Mouse (Mus musculus) stomach, embryonic 15.5 days (tissue): ENCODE results near the gene Cradd. TPM values are rescaled to one million over a fixed set of nuclear protein-coding genes. Genes with fewer than 3 reads are reported as not detected.

Experiments
- ATAC-seq: fragments of 200-750 bp; cut with Nextera tagmentation; 2 replicates; pipeline ENCODE4 v1.8.0; 2017; ENCODE audit warnings: low read depth, moderate number of reproducible peaks, moderate TSS enrichment; ENCODE audit not compliant: insufficient read depth, low FRiP score
- H3K27ac ChIP-seq: fragments of 300-500 bp; sonication (generic); 2 replicates; pipeline ENCODE4 v1.5.1; 2015; ENCODE audit warnings: mild to moderate bottlenecking, inconsistent platforms
- H3K27me3 ChIP-seq: fragments of 300-500 bp; sonication (generic); replicated peaks from 2 replicates; pipeline ENCODE4 v1.6.1; 2015; ENCODE audit warnings: inconsistent platforms
- H3K36me3 ChIP-seq: fragments of 300-500 bp; sonication (generic); 2 replicates; pipeline ENCODE4 v1.6.1; 2015; ENCODE audit warnings: inconsistent platforms
- H3K4me1 ChIP-seq: fragments of 300-500 bp; sonication (generic); 2 replicates; pipeline ENCODE4 v1.6.1; 2015; ENCODE audit warnings: inconsistent platforms
- H3K4me2 ChIP-seq: fragments of 300-500 bp; sonication (generic); 2 replicates; pipeline ENCODE4 v1.6.1; 2015; ENCODE audit warnings: mild to moderate bottlenecking, inconsistent platforms
- H3K4me3 ChIP-seq: fragments of 300-500 bp; sonication (generic); replicated peaks from 2 replicates; pipeline ENCODE4 v1.5.1; 2015; ENCODE audit warnings: inconsistent platforms
- H3K9ac ChIP-seq: fragments of 300-500 bp; sonication (generic); 2 replicates; pipeline ENCODE4 v1.6.1; 2015; ENCODE audit warnings: inconsistent platforms
- H3K9me3 ChIP-seq: fragments of 300-500 bp; sonication (generic); 2 replicates; pipeline ENCODE4 v1.6.1; 2016; ENCODE audit warnings: inconsistent platforms
- WGBS: fragments of 180-500 bp; shearing (Covaris S2); methylation state at CpG from one replicate; pipeline ENCODE4 v1.1.7; 2015; 5-methylcytosine and 5-hydroxymethylcytosine counted together
- polyA plus RNA-seq: library from polyadenylated mRNA; unstranded; fragments of >200 nt; fragmentation: Nextera tagmentation; extraction: Ambion mirVana; gene quantifications from 2 replicates; pipeline ENCODE4 v1.2.1, GENCODE M21; 2015

Cradd gene
- polyA plus RNA-seq, 1 experiment from 2014 or later, result 11.4 TPM

- H3K4me2 ChIP-seq, result no peak overlapping the region
- no peak overlapping the region for H3K27ac ChIP-seq
- H3K4me3 ChIP-seq, result no peak overlapping the region
- no peaks in the 10 kb centered on the region for H3K27me3 ChIP-seq
- H3K36me3 ChIP-seq, result no peaks in the 10 kb centered on the region
- ATAC-seq, result no peak
- H3K4me1 ChIP-seq, result 0 out of 2 replicates have a peak, but pooled peaks cover 2% of the 10 kb centered on the region
- H3K9ac ChIP-seq, result no peak overlapping the region
- WGBS, result 27% methylated on average over 6 of the region's 6 CpGs
- no peaks in the 10 kb centered on the region for H3K9me3 ChIP-seq
Observed at GRCm38 (mm10) chr10:95355678-95356268, 31.8 kb upstream of the Cradd start.

GRCm38 (mm10) chr10:95354673-95355072, 30.7 kb upstream of the Cradd start:
- H3K4me2 ChIP-seq, result no peak overlapping the region
- no peaks in the 10 kb centered on the region for H3K27me3 ChIP-seq
- H3K4me1 ChIP-seq, result 0 out of 2 replicates have a peak, but pooled peaks cover 2% of the 10 kb centered on the region
- H3K27ac ChIP-seq, result no peak overlapping the region
- H3K4me3 ChIP-seq, result no peak overlapping the region
- no peak overlapping the region for H3K9ac ChIP-seq
- ATAC-seq, result no peak
- H3K9me3 ChIP-seq, result no peaks in the 10 kb centered on the region
- H3K36me3 ChIP-seq, result no peaks in the 10 kb centered on the region

- Histone ChIP-seq H3K36me3 (no peaks in the 10 kb centered on the region), H3K27ac (no peak overlapping the region), H3K9me3 (no peaks in the 10 kb centered on the region), H3K27me3 (no peaks in the 10 kb centered on the region), H3K4me1 (0 out of 2 replicates have a peak, but pooled peaks cover 2% of the 10 kb centered on the region), H3K4me3 (no peak overlapping the region), H3K9ac (no peak overlapping the region), H3K4me2 (no peak overlapping the region)
- 85% methylated on average over 6 of the region's 6 CpGs for WGBS
- ATAC-seq, result no peak
Observed at GRCm38 (mm10) chr10:95354047-95354446, 30.1 kb upstream of the Cradd start.

GRCm38 (mm10) chr10:95348457-95348856, 24.5 kb upstream of the Cradd start:
- Histone ChIP-seq H3K36me3 (no peaks in the 10 kb centered on the region), H3K4me3 (no peak overlapping the region), H3K27me3 (no peaks in the 10 kb centered on the region), H3K4me2 (no peak overlapping the region), H3K27ac (no peak overlapping the region), H3K9me3 (no peaks in the 10 kb centered on the region), H3K9ac (no peak overlapping the region), H3K4me1 (no peaks in the 10 kb centered on the region)
- WGBS, result 68% methylated on average over 3 of the region's 3 CpGs
- no peak for ATAC-seq

- no peak for ATAC-seq
- Histone ChIP-seq H3K4me2 (no peak overlapping the region), H3K36me3 (no peaks in the 10 kb centered on the region), H3K27ac (no peak overlapping the region), H3K4me1 (no peaks in the 10 kb centered on the region), H3K27me3 (no peaks in the 10 kb centered on the region), H3K9me3 (no peaks in the 10 kb centered on the region), H3K9ac (no peak overlapping the region), H3K4me3 (no peak overlapping the region)
- 67% methylated on average over 3 of the region's 3 CpGs for WGBS
Observed at GRCm38 (mm10) chr10:95347776-95348175, 23.8 kb upstream of the Cradd start.

- Histone ChIP-seq H3K4me1 (no peaks in the 10 kb centered on the region), H3K4me3 (no peak overlapping the region), H3K36me3 (no peaks in the 10 kb centered on the region), H3K9ac (no peak overlapping the region), H3K27ac (no peak overlapping the region), H3K27me3 (no peaks in the 10 kb centered on the region), H3K4me2 (no peak overlapping the region), H3K9me3 (no peaks in the 10 kb centered on the region)
- ATAC-seq, result no peak
- 85% methylated on average over 10 of the region's 10 CpGs for WGBS
Observed at GRCm38 (mm10) chr10:95342833-95343590, 19.1 kb upstream of the Cradd start.

- Histone ChIP-seq H3K9ac (no peak overlapping the region), H3K9me3 (no peaks in the 10 kb centered on the region), H3K27me3 (no peaks in the 10 kb centered on the region), H3K36me3 (no peaks in the 10 kb centered on the region), H3K27ac (no peak overlapping the region), H3K4me2 (no peak overlapping the region), H3K4me3 (no peak overlapping the region), H3K4me1 (peaks cover 4% of the 10 kb centered on the region; the same call in 1 of the 2 replicates)
- 86% methylated on average over 4 of the region's 4 CpGs for WGBS
- ATAC-seq, result no peak
Observed at GRCm38 (mm10) chr10:95340676-95341075, 16.7 kb upstream of the Cradd start.

GRCm38 (mm10) chr10:95337589-95337988, 13.7 kb upstream of the Cradd start:
- Histone ChIP-seq H3K36me3 (no peaks in the 10 kb centered on the region), H3K27ac (no peak overlapping the region), H3K9me3 (no peaks in the 10 kb centered on the region), H3K9ac (no peak overlapping the region), H3K4me3 (no peak overlapping the region), H3K27me3 (no peaks in the 10 kb centered on the region), H3K4me2 (no peak overlapping the region), H3K4me1 (peaks cover 4% of the 10 kb centered on the region; the same call in 1 of the 2 replicates)
- no peak for ATAC-seq
- WGBS, result 61% methylated on average over 5 of the region's 5 CpGs

- Histone ChIP-seq H3K4me1 (peaks cover 4% of the 10 kb centered on the region; the same call in 1 of the 2 replicates), H3K4me2 (no peak overlapping the region), H3K4me3 (no peak overlapping the region), H3K27ac (peak overlapping the region; percentile 40; the same call in 1 of the 2 replicates), H3K9ac (no peak overlapping the region), H3K9me3 (no peaks in the 10 kb centered on the region), H3K36me3 (no peaks in the 10 kb centered on the region), H3K27me3 (no peaks in the 10 kb centered on the region)
- no peak for ATAC-seq
- 21% methylated on average over 4 of the region's 4 CpGs for WGBS
Observed at GRCm38 (mm10) chr10:95336781-95337544, 13.0 kb upstream of the Cradd start.

- Histone ChIP-seq H3K27ac (no peak overlapping the region), H3K9me3 (no peaks in the 10 kb centered on the region), H3K4me1 (peaks cover 4% of the 10 kb centered on the region; the same call in 1 of the 2 replicates), H3K4me2 (no peak overlapping the region), H3K27me3 (no peaks in the 10 kb centered on the region), H3K9ac (no peak overlapping the region), H3K4me3 (no peak overlapping the region), H3K36me3 (no peaks in the 10 kb centered on the region)
- ATAC-seq, result no peak
- WGBS, result 68% methylated on average over 1 of the region's 1 CpGs
Observed at GRCm38 (mm10) chr10:95334826-95335225, 10.9 kb upstream of the Cradd start.

GRCm38 (mm10) chr10:95332596-95332995, 8.7 kb upstream of the Cradd start:
- 83% methylated on average over 3 of the region's 3 CpGs for WGBS
- no peak overlapping the region for H3K27ac ChIP-seq
- H3K4me1 ChIP-seq, result peaks cover 4% of the 10 kb centered on the region; the same call in 1 of the 2 replicates
- H3K4me2 ChIP-seq, result no peak overlapping the region
- H3K27me3 ChIP-seq, result no peaks in the 10 kb centered on the region
- ATAC-seq, result no peak
- H3K36me3 ChIP-seq, result no peaks in the 10 kb centered on the region
- H3K9me3 ChIP-seq, result no peaks in the 10 kb centered on the region
- H3K4me3 ChIP-seq, result no peak overlapping the region
- no peak overlapping the region for H3K9ac ChIP-seq
